Mouse (Mus musculus): ENCODE results near the gene Wdr59.

GRCm38 (mm10) chr8:111570432-111570831, 48.5 kb upstream of the Wdr59 start:
- TF ChIP-seq CHD2 (IDR thresholded peaks at IDR 0.05; ENCODE audit: low read depth, low read length): no peak
- no peak for TF ChIP-seq MAFK (IDR thresholded peaks at IDR 0.05; ENCODE audit: insufficient read depth, low read depth, low read length)
- TF ChIP-seq ZNF384 (IDR thresholded peaks at IDR 0.05; ENCODE audit: low read depth, low read length): no peak
- no peak for TF ChIP-seq ZC3H11A (IDR thresholded peaks at IDR 0.05; ENCODE audit: borderline replicate concordance, low read depth, low read length)
- TF ChIP-seq HCFC1 (IDR thresholded peaks at IDR 0.05; ENCODE audit: borderline replicate concordance, insufficient read depth, low read length): no peak

All from ES-E14 (cell line).